Mouse (Mus musculus) testis, postnatal 10 days (tissue): ENCODE measurements at regions not wholly inside any gene's neighbourhood (a gene's known extent, or its start where the extent isn't known, plus 50 kb on each side); places are given as distances from the start of the nearest gene placed in this dataset.

ENCODE experiments used
- DNase-seq: peaks from one replicate; pipeline ENCODE4 v3.0.0; 2021; ENCODE audit warnings: low spot score

GRCm38 (mm10) chr3:147041201-147041600 lies 189.0 kb downstream of the Ttll7 start:
- no peak for DNase-seq

GRCm38 (mm10) chr3:147042911-147043310 lies 190.7 kb downstream of the Ttll7 start:
- DNase-seq: no peak

GRCm38 (mm10) chr3:147046634-147047033 lies 194.5 kb downstream of the Ttll7 start:
- no peak for DNase-seq

- no peak for DNase-seq
Observed at GRCm38 (mm10) chr3:147054157-147054838, 202.1 kb downstream of the Ttll7 start.

- no peak for DNase-seq
Observed at GRCm38 (mm10) chr3:147057874-147058273, 205.7 kb downstream of the Ttll7 start.

GRCm38 (mm10) chr3:147060659-147061058 lies 208.5 kb downstream of the Ttll7 start:
- DNase-seq: no peak

- no peak for DNase-seq
Observed at GRCm38 (mm10) chr3:147062451-147062850, 210.3 kb downstream of the Ttll7 start.

- DNase-seq: peak; percentile 46
Observed at GRCm38 (mm10) chr3:147063578-147064442, 211.6 kb downstream of the Ttll7 start.

GRCm38 (mm10) chr3:147064443-147064868 lies 212.3 kb downstream of the Ttll7 start:
- DNase-seq: no peak

- DNase-seq: no peak
Observed at GRCm38 (mm10) chr3:147070972-147071371, 218.8 kb downstream of the Ttll7 start.

GRCm38 (mm10) chr3:147080197-147080596 lies 228.0 kb downstream of the Ttll7 start:
- DNase-seq: no peak

- no peak for DNase-seq
Observed at GRCm38 (mm10) chr3:147080768-147081448, 228.7 kb downstream of the Ttll7 start.

- no peak for DNase-seq
Observed at GRCm38 (mm10) chr3:147081763-147082162, 229.6 kb downstream of the Ttll7 start.

GRCm38 (mm10) chr3:147082255-147082943 lies 230.2 kb downstream of the Ttll7 start:
- no peak for DNase-seq

GRCm38 (mm10) chr3:147083374-147083773 lies 231.2 kb downstream of the Ttll7 start:
- no peak for DNase-seq

GRCm38 (mm10) chr3:147083823-147084222 lies 231.7 kb downstream of the Ttll7 start:
- no peak for DNase-seq

- no peak for DNase-seq
Observed at GRCm38 (mm10) chr3:147084624-147085189, 232.5 kb downstream of the Ttll7 start.

- no peak for DNase-seq
Observed at GRCm38 (mm10) chr3:147088171-147088570, 236.0 kb downstream of the Ttll7 start.

GRCm38 (mm10) chr3:147089716-147090115 lies 237.5 kb downstream of the Ttll7 start:
- DNase-seq: no peak

GRCm38 (mm10) chr3:147092188-147093075 lies 240.3 kb downstream of the Ttll7 start:
- no peak for DNase-seq

GRCm38 (mm10) chr3:147093076-147093380 lies 240.9 kb downstream of the Ttll7 start:
- DNase-seq: no peak
